Mouse (Mus musculus) bone marrow macrophage, adult 2 months (primary cell): ENCODE measurements at regions not wholly inside any gene's neighbourhood (a gene's known extent, or its start where the extent isn't known, plus 50 kb on each side); places are given as distances from the start of the nearest gene placed in this dataset.

ENCODE experiments used
- CTCF ChIP-seq: IDR thresholded peaks from 2 replicates; pipeline ENCODE4 v1.5.1; 2012; ENCODE audit warnings: low read depth, mild to moderate bottlenecking, low read length, moderate library complexity
- POLR2A ChIP-seq: IDR thresholded peaks from 2 replicates; pipeline ENCODE4 v1.6.1; 2012; ENCODE audit warnings: mild to moderate bottlenecking, low read depth, low read length, borderline replicate concordance

GRCm38 (mm10) chr11:114193018-114193417, 126.2 kb upstream of the Sdk2 start:
- TF ChIP-seq CTCF (no peak), POLR2A (no peak)
